Mouse (Mus musculus): ENCODE data around the gene Gm19402.
"Not testable (repeated sequence)": the region's sequence is repeated elsewhere in the genome, so short reads cannot be mapped to it uniquely, and the experiment has no call there.

The Gm19402 gene

GRCm38 (mm10) chr10:77690356-77690807 lies at the start of gene Gm19402:
TSS of gene Gm19402 (minus strand) at chr10:77690757.
- not testable (repeated sequence) for DNase-seq (ENCODE audit: low read depth, low spot score)

- DNase-seq (ENCODE audit: low read depth, low spot score) = no peak
Observed at GRCm38 (mm10) chr10:77738929-77739328, 48.4 kb upstream of the Gm19402 start.

GRCm38 (mm10) chr10:77735928-77736327 lies 45.4 kb upstream of the Gm19402 start:
- DNase-seq (ENCODE audit: low read depth, low spot score) = no peak

- DNase-seq (ENCODE audit: low read depth, low spot score) = peak; percentile 26
Observed at GRCm38 (mm10) chr10:77729241-77729640, 38.7 kb upstream of the Gm19402 start.

GRCm38 (mm10) chr10:77728280-77728679 lies 37.7 kb upstream of the Gm19402 start:
- no peak for DNase-seq (ENCODE audit: low read depth, low spot score)

- no peak for DNase-seq (ENCODE audit: low read depth, low spot score)
Observed at GRCm38 (mm10) chr10:77726186-77726585, 35.6 kb upstream of the Gm19402 start, which contains the start of gene Gm10100. TSS of gene Gm10100 (plus strand) at chr10:77726486.

GRCm38 (mm10) chr10:77724855-77725254 lies 34.3 kb upstream of the Gm19402 start:
- DNase-seq (ENCODE audit: low read depth, low spot score) = no peak

GRCm38 (mm10) chr10:77720299-77720698 lies 29.7 kb upstream of the Gm19402 start, which contains the start of gene Krtap12-1:
TSS of gene Krtap12-1 (plus strand) at chr10:77720599.
- not testable (repeated sequence) for DNase-seq (ENCODE audit: low read depth, low spot score)

GRCm38 (mm10) chr10:77715507-77715906 lies 24.9 kb upstream of the Gm19402 start, which contains the start of gene Gm10142:
TSS of gene Gm10142 (plus strand) at chr10:77715807.
- no peak for DNase-seq (ENCODE audit: low read depth, low spot score)

- DNase-seq (ENCODE audit: low read depth, low spot score) = no peak
Observed at GRCm38 (mm10) chr10:77713734-77714133, 23.2 kb upstream of the Gm19402 start.

GRCm38 (mm10) chr10:77711157-77711556 lies 20.6 kb upstream of the Gm19402 start, which contains the start of gene Gm10024:
TSS of gene Gm10024 (plus strand) at chr10:77711457.
- not testable (repeated sequence) for DNase-seq (ENCODE audit: low read depth, low spot score)

- no peak for DNase-seq (ENCODE audit: low read depth, low spot score)
Observed at GRCm38 (mm10) chr10:77709831-77710230, 19.3 kb upstream of the Gm19402 start.

- no peak for DNase-seq (ENCODE audit: low read depth, low spot score)
Observed at GRCm38 (mm10) chr10:77706326-77706725, 15.8 kb upstream of the Gm19402 start, which contains the start of gene Gm10272. TSS of gene Gm10272 (plus strand) at chr10:77706626.

GRCm38 (mm10) chr10:77697133-77697532 lies 6.6 kb upstream of the Gm19402 start, which contains the start of gene Gm9508:
TSS of gene Gm9508 (minus strand) at chr10:77697233.
- DNase-seq (ENCODE audit: low read depth, low spot score) = no peak

- DNase-seq (ENCODE audit: low read depth, low spot score) = no peak
Observed at GRCm38 (mm10) chr10:77687021-77687420, 3.5 kb downstream of the Gm19402 start.

GRCm38 (mm10) chr10:77685895-77686664 lies 4.5 kb downstream of the Gm19402 start, which contains the start of gene Tspear:
TSS of gene Tspear (plus strand) at chr10:77686569.
- DNase-seq (ENCODE audit: low read depth, low spot score) = no peak

GRCm38 (mm10) chr10:77684181-77684580 lies 6.4 kb downstream of the Gm19402 start:
- DNase-seq (ENCODE audit: low read depth, low spot score) = peak; percentile 68

GRCm38 (mm10) chr10:77682994-77683393 lies 7.6 kb downstream of the Gm19402 start:
- no peak for DNase-seq (ENCODE audit: low read depth, low spot score)

GRCm38 (mm10) chr10:77677562-77677961 lies 13.0 kb downstream of the Gm19402 start:
- DNase-seq (ENCODE audit: low read depth, low spot score) = peak; percentile 29

GRCm38 (mm10) chr10:77673765-77674164 lies 16.8 kb downstream of the Gm19402 start:
- no peak for DNase-seq (ENCODE audit: low read depth, low spot score)

- DNase-seq (ENCODE audit: low read depth, low spot score) = no peak
Observed at GRCm38 (mm10) chr10:77671519-77671918, 19.0 kb downstream of the Gm19402 start.

- no peak for DNase-seq (ENCODE audit: low read depth, low spot score)
Observed at GRCm38 (mm10) chr10:77670710-77671109, 19.8 kb downstream of the Gm19402 start.

GRCm38 (mm10) chr10:77667402-77667801 lies 23.2 kb downstream of the Gm19402 start:
- DNase-seq (ENCODE audit: low read depth, low spot score) = no peak

Data from mesoderm, embryonic 11.5 days (tissue).